Mouse (Mus musculus) heart, embryonic 13.5 days (tissue): ENCODE measurements around the gene Ndfip2. TPM values are rescaled to one million over a fixed set of nuclear protein-coding genes. Genes with fewer than 3 reads are reported as not detected.
A peak's percentile ranks its signal among the peaks of the same experiment; 100 is the strongest.

Experiments
- ATAC-seq: fragments of 200-750 bp; cut with Nextera tagmentation; 2 replicates; pipeline ENCODE4 v1.8.0; 2017; ENCODE audit warnings: moderate TSS enrichment; ENCODE audit not compliant: insufficient number of reproducible peaks, low FRiP score, low TSS enrichment; ENCODE audit errors: extremely low read depth
- H3K27ac ChIP-seq: fragments of 300-500 bp; sonication (generic); replicated peaks from 2 replicates; pipeline ENCODE4 v1.5.1; 2015; ENCODE audit warnings: moderate library complexity, mild to moderate bottlenecking, inconsistent platforms
- H3K27me3 ChIP-seq: fragments of 300-500 bp; sonication (generic); replicated peaks from 2 replicates; pipeline ENCODE4 v1.6.1; 2015; ENCODE audit warnings: mild to moderate bottlenecking, inconsistent platforms
- H3K36me3 ChIP-seq: fragments of 300-500 bp; sonication (generic); 2 replicates; pipeline ENCODE4 v1.6.1; 2015; ENCODE audit warnings: mild to moderate bottlenecking, inconsistent platforms
- H3K4me1 ChIP-seq: fragments of 300-500 bp; sonication (generic); 2 replicates; pipeline ENCODE4 v1.6.1; 2015; ENCODE audit warnings: inconsistent platforms
- H3K4me2 ChIP-seq: fragments of 300-500 bp; sonication (generic); 2 replicates; pipeline ENCODE4 v1.6.1; 2015; ENCODE audit warnings: inconsistent platforms, mild to moderate bottlenecking, moderate library complexity
- H3K4me3 ChIP-seq: fragments of 300-500 bp; sonication (generic); 2 replicates; pipeline ENCODE4 v1.5.1; 2015; ENCODE audit warnings: moderate library complexity, mild to moderate bottlenecking, inconsistent platforms
- H3K9ac ChIP-seq: fragments of 300-500 bp; sonication (generic); 2 replicates; pipeline ENCODE4 v1.6.1; 2015; ENCODE audit warnings: inconsistent platforms, mild to moderate bottlenecking, moderate library complexity
- H3K9me3 ChIP-seq: fragments of 300-500 bp; sonication (generic); 2 replicates; pipeline ENCODE4 v1.6.1; 2016; ENCODE audit warnings: inconsistent platforms
- WGBS: fragments of 180-500 bp; shearing (Covaris S2); methylation state at CpG from one replicate; pipeline ENCODE4 v1.1.7; 2015; ENCODE audit warnings: mixed read lengths; 5-methylcytosine and 5-hydroxymethylcytosine counted together
- polyA plus RNA-seq: library from polyadenylated mRNA; unstranded; fragments of >200 nt; fragmentation: Nextera tagmentation; extraction: Ambion mirVana; gene quantifications from 2 replicates; pipeline ENCODE4 v1.2.1, GENCODE M21; 2015

Ndfip2 gene
- polyA plus RNA-seq = 46.9 and 52.1 TPM in 2 replicates

DNA sequence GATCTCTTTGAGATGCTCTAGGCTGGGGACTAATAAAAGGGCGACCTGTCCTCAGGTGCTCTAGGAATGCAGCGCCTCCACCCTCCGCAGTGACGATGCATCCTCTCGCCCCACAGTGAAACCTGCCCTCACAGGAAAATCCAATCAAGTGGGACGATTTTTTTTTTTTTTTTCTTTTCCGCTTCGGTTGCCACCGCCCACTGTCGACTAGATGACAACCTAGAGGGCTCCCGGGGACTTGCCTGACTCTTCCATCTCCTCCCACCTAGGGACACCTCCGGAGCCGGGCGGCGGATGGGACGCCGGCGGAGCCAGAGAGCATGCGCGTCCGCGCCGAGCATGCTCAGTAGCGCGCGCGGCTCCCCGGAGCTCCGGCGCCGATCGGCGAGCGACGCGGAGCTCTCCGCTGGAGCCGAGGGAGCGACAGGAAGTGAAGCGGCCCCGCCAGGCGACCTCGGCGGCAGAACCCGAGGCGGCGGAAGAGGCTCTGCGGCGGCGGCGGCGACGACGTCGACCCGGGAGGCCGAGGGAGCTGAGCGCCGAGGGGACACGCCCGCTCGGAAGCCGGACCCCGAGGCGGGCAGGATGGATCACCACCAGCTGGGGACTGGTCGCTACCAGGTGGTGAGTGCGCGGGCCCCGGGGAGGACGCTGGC, at the start of gene Ndfip2:
TSS of gene Ndfip2 (plus strand) at position 195 of the 656 bp plus-strand sequence.
- peak within 1 kb of the TSS; percentile 82 for H3K4me2 ChIP-seq
- H3K4me1 ChIP-seq = peaks cover 11% of the 10 kb centered on the region
- peak; percentile 88 for ATAC-seq
- peak within 1 kb of the TSS; percentile 96 for H3K9ac ChIP-seq
- no peaks in the 10 kb centered on the region for H3K9me3 ChIP-seq
- peak within 1 kb of the TSS; percentile 95 for H3K4me3 ChIP-seq
- H3K27ac ChIP-seq = peak within 1 kb of the TSS; percentile 94
- WGBS = under 1% methylated on average over 61 of the region's 70 CpGs
- no peaks in the 10 kb centered on the region for H3K27me3 ChIP-seq
- H3K36me3 ChIP-seq = no peaks in the 10 kb centered on the region

DNA sequence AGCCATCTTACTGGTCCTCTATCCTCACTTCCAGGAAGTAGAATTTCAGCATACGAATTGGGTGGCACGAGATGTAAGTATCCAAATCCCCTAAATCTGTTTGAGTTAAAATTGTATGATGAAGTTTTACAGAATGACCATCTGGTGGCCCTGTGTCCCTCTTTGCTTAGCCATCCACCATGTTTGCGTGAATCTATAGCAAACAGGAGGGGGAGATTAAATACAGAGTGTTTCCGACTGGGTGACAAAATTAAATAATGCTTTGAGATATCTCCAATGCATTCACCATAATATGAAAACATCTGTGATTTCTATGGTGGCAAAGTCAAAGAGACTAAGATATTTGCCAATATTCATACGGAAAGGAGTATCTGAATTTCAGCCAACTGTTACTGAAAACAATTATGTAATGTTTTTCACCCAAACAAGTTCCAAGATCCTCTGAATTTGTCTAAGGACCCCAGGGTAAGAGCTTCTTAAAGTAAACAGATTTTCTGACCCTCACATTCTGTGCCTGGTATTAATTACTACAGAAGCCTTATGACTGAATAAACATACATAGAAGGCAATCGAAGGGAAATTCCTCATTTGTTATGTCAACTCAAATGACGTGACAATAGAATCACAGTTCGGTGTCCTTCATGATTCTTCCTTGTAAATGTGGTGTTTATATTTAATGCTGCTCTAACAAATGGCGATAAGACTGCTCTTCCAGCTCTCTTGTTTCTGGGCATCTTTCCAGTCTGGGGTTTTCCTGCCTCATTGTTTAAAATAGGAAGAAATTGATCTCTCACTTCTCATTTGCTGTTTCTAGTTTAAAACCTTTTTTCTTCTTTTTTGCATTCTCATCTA, 38.6 kb upstream of the Ndfip2 start:
- Histone ChIP-seq H3K36me3 (no peaks in the 10 kb centered on the region), H3K9me3 (no peaks in the 10 kb centered on the region), H3K4me2 (no peak overlapping the region), H3K4me1 (no peaks in the 10 kb centered on the region), H3K27ac (no peak overlapping the region; the same call in 1 of the 2 replicates), H3K27me3 (no peaks in the 10 kb centered on the region), H3K4me3 (no peak overlapping the region), H3K9ac (no peak overlapping the region)
- WGBS = 52% methylated on average over 9 of the region's 9 CpGs
- ATAC-seq = no peak

DNA sequence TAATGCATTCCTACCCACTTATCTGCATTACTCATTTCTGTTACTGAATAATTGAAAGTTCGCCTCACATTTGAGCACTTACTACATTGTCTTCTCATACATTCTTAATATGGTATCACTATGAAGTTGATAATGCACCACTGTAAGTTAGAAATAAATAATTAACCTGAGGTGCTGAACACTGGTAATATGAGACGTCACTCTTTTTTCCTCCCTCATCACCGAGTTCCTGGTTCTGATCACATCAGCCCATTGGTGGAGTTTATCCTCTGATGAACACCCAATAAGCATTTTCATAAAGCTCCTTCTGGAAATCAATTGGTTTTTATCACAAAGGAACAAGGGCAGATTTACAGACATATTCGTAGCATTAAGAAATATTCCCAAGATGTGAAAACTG, 36.1 kb upstream of the Ndfip2 start:
- no peak for ATAC-seq
- Histone ChIP-seq H3K27ac (no peak overlapping the region), H3K27me3 (no peaks in the 10 kb centered on the region), H3K4me3 (no peak overlapping the region), H3K9ac (no peak overlapping the region), H3K4me1 (no peaks in the 10 kb centered on the region), H3K36me3 (no peaks in the 10 kb centered on the region), H3K4me2 (no peak overlapping the region), H3K9me3 (no peaks in the 10 kb centered on the region)
- 73% methylated on average over 4 of the region's 4 CpGs for WGBS

DNA sequence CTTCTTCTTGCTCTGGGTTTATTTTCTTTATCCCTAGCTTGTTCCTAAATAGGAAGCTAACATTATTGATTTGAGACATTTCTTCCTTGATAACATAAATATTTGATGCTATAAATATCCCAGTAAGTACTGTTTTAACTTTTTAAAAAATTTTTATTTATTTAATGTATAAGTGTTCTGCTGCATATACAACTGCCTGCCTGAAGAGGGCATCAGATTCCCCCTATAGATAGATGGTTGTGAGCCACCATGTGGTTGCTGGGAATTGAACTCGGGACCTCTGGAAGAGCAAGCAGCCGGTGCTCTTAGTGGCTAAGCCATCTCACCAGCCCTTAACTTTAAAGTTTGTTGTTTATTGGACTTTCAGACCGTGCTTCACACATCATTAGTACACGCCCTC, 32.6 kb upstream of the Ndfip2 start:
- H3K36me3 ChIP-seq = no peaks in the 10 kb centered on the region
- WGBS = 89% methylated on average over 4 of the region's 4 CpGs
- no peak for ATAC-seq

DNA sequence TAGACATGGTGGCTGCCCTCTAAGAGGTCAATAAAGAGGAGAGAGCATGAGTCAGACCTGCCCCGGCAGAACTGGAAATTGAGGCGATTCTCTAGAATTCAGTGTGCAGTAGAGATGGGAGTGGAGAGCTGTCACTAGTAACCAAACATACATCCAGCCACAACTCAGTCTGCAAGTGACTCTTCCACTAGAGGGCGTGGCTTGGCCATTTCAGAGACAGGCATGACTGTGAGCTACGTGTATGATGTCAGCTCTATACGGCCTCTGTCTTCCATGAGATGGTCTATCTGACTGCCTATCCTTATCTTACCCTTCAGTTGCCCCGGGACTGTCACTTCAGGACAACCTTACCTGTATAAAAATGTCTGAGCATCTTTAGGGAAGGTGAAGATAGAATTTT, 26.0 kb upstream of the Ndfip2 start:
- Histone ChIP-seq H3K27ac (no peak overlapping the region), H3K4me1 (no peaks in the 10 kb centered on the region), H3K9me3 (no peaks in the 10 kb centered on the region), H3K27me3 (no peaks in the 10 kb centered on the region), H3K4me2 (no peak overlapping the region), H3K9ac (no peak overlapping the region), H3K4me3 (no peak overlapping the region), H3K36me3 (no peaks in the 10 kb centered on the region)
- 31% methylated on average over 6 of the region's 6 CpGs for WGBS
- ATAC-seq = no peak

More for the DNA sequence above, 32.6 kb upstream of the Ndfip2 start:
- H3K9me3 ChIP-seq = no peaks in the 10 kb centered on the region
- no peak overlapping the region for H3K4me3 ChIP-seq
- H3K4me1 ChIP-seq = no peaks in the 10 kb centered on the region
- H3K27ac ChIP-seq = no peak overlapping the region
- H3K27me3 ChIP-seq = no peaks in the 10 kb centered on the region
- no peak overlapping the region for H3K4me2 ChIP-seq
- H3K9ac ChIP-seq = no peak overlapping the region

DNA sequence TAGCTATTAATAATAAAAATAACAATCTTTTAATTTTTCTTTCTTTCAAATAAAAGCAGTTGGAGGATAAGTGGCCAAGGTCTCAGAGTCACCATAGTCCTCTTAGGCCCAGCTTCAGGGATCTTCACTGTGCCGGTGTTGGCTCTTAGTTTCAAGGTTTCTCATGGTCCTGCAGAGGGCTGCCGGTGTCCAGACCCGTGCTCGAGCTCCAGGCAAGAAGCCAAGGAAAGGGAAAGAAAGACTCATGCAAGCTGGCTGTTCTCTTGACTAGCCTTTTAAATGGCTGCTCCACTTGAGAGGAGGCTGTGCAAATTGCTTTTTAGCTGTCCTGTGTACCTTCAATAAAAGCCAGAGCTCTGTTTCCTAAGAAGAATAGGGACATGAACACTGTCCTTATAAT, 21.8 kb upstream of the Ndfip2 start:
- Histone ChIP-seq H3K36me3 (no peaks in the 10 kb centered on the region), H3K9me3 (no peaks in the 10 kb centered on the region), H3K4me1 (no peaks in the 10 kb centered on the region), H3K27me3 (no peaks in the 10 kb centered on the region), H3K27ac (no peak overlapping the region), H3K4me3 (no peak overlapping the region), H3K9ac (no peak overlapping the region), H3K4me2 (no peak overlapping the region)
- WGBS = 49% methylated on average over 4 of the region's 4 CpGs
- ATAC-seq = no peak

DNA sequence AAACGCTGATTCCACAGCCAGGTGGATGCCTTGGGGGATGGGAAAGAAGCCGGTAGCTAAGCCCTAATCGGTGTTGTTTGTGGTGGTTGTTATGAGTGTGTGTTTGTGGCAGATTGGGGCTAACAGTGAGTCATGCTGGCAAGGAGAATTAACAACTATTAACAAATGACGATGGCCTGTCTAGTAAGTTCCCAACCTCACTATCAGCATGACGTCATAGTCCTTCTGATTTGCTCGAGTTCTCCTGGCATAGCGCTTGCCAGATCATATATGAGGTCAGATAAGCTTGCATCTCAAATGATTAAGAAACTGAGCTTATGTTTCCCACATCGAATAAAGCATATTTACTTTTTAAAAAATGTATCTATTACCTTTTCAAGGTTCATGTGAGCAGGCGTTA, 20.6 kb upstream of the Ndfip2 start:
- 70% methylated on average over 9 of the region's 9 CpGs for WGBS
- H3K27me3 ChIP-seq = no peaks in the 10 kb centered on the region
- H3K27ac ChIP-seq = no peak overlapping the region
- H3K9me3 ChIP-seq = no peaks in the 10 kb centered on the region
- no peaks in the 10 kb centered on the region for H3K36me3 ChIP-seq
- ATAC-seq = no peak
- H3K4me2 ChIP-seq = no peak overlapping the region
- H3K4me1 ChIP-seq = no peaks in the 10 kb centered on the region
- H3K9ac ChIP-seq = no peak overlapping the region
- H3K4me3 ChIP-seq = no peak overlapping the region

DNA sequence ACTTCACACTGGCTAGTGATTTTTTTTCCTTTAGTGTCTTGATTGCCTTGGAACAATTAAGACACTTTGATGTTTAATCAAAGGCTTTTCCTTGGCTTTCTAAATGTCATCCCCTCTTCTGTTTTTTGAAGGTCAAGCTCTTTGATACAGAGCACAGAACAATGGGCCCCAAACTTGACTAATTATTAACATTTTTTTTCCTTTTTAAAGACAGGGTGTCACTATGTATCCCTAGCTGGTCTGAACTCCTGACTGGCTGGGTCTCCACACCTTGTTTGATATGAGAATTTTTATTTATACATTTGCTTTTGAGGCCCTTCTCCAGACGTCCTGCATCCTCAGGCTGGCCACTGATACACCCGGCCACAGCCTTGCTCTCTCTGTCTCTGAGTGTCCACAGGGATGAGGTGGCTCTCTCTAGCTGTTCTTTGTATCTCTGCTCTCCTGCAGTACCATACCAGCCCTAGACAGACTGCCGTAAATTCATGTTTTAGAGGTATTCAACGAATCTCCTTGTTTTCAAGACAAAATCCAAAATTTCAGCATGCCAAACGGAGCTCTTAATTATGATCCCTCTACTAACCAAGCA, 19.8 kb upstream of the Ndfip2 start:
- H3K27ac ChIP-seq = no peak overlapping the region
- H3K9ac ChIP-seq = no peak overlapping the region
- H3K4me3 ChIP-seq = no peak overlapping the region
- H3K4me2 ChIP-seq = no peak overlapping the region
- no peaks in the 10 kb centered on the region for H3K36me3 ChIP-seq
- ATAC-seq = no peak
- no peaks in the 10 kb centered on the region for H3K4me1 ChIP-seq
- no peaks in the 10 kb centered on the region for H3K27me3 ChIP-seq
- H3K9me3 ChIP-seq = no peaks in the 10 kb centered on the region
- 70% methylated on average over 5 of the region's 5 CpGs for WGBS

DNA sequence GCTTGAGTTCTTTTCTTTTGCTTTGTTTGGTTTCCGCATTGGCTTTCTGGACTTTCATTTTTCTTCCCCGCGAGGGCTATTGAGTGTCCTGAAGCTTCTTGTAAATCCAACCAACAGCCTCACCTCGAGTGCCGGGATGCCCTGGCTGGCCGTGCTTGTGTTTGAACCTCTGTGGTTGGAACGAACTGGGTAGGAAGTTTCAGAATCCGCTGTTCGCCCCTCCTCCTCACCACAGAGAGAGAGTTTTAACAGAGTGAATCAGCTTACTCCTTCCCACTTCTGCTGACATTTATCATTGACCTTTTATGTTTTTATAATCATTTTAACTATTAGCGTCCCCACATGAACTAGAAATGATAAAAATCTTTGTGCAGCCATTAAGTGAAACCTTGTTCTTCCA, 18.3 kb upstream of the Ndfip2 start:
- Histone ChIP-seq H3K27me3 (no peaks in the 10 kb centered on the region), H3K4me3 (no peak overlapping the region), H3K36me3 (no peaks in the 10 kb centered on the region), H3K9ac (no peak overlapping the region), H3K9me3 (no peaks in the 10 kb centered on the region), H3K4me2 (no peak overlapping the region), H3K27ac (no peak overlapping the region), H3K4me1 (no peaks in the 10 kb centered on the region)
- no peak for ATAC-seq
- WGBS = 78% methylated on average over 10 of the region's 10 CpGs

DNA sequence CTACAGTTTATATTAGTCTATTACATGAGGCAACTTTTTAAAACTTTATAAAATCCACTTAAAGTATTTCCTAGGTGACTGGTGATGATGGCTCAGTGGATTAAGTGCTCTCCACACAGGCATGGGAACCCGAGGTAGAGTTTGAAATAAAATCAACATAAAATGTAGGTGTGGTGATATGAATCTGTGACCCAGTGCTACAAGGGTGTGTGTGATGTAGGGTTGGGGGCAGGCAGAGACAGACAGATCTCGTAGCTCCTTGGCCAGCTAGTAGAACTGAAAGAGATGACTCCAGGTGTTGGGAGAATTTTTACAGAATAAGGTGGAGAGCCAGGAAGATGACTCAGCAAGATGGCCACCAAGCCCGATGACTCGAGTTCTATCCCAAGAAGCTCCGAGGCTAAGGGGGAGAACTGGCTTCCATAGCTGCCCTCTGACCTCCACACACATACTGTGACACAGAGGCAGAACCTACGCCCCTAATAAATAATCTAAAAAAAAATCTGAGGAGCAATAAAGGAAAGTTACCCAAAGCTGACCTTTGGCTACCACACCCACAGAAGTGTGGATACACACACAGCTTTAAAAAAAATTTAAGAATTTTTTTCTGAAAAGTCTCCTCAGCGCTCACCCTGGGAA, 14.4 kb upstream of the Ndfip2 start:
- H3K36me3 ChIP-seq = no peaks in the 10 kb centered on the region
- no peak overlapping the region for H3K9ac ChIP-seq
- no peak for ATAC-seq
- no peak overlapping the region for H3K27ac ChIP-seq
- no peaks in the 10 kb centered on the region for H3K4me1 ChIP-seq
- no peaks in the 10 kb centered on the region for H3K9me3 ChIP-seq
- H3K27me3 ChIP-seq = no peaks in the 10 kb centered on the region
- 77% methylated on average over 7 of the region's 7 CpGs for WGBS
- H3K4me3 ChIP-seq = no peak overlapping the region
- no peak overlapping the region for H3K4me2 ChIP-seq

DNA sequence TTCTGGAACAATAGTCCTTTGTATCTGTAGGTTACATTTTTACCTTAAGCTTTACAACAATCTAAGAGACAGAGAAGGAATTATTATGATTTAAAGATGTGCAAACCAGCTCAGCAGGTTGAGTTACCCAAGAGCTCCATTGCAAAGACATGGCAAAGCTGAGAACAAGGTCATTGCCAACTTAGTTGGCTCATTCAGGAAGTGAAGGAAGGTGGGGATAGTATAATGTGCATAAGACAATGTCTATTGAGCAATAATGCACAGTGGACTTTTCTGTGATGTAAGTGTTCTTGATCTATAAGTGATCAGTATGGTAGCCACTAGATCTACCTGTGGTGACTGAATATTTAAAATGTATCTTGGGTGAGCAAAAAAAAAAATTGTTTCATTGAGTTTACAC, 7.3 kb upstream of the Ndfip2 start:
- Histone ChIP-seq H3K9me3 (no peaks in the 10 kb centered on the region), H3K27ac (no peak overlapping the region), H3K36me3 (no peaks in the 10 kb centered on the region), H3K9ac (no peak overlapping the region), H3K27me3 (no peaks in the 10 kb centered on the region), H3K4me3 (no peak overlapping the region), H3K4me2 (no peak overlapping the region), H3K4me1 (no peaks in the 10 kb centered on the region)
- ATAC-seq = no peak
